Mouse (Mus musculus): ENCODE results near the gene Wnt5a.
A peak's percentile ranks its signal among the peaks of the same experiment; 100 is the strongest.

Wnt5a gene

DNA sequence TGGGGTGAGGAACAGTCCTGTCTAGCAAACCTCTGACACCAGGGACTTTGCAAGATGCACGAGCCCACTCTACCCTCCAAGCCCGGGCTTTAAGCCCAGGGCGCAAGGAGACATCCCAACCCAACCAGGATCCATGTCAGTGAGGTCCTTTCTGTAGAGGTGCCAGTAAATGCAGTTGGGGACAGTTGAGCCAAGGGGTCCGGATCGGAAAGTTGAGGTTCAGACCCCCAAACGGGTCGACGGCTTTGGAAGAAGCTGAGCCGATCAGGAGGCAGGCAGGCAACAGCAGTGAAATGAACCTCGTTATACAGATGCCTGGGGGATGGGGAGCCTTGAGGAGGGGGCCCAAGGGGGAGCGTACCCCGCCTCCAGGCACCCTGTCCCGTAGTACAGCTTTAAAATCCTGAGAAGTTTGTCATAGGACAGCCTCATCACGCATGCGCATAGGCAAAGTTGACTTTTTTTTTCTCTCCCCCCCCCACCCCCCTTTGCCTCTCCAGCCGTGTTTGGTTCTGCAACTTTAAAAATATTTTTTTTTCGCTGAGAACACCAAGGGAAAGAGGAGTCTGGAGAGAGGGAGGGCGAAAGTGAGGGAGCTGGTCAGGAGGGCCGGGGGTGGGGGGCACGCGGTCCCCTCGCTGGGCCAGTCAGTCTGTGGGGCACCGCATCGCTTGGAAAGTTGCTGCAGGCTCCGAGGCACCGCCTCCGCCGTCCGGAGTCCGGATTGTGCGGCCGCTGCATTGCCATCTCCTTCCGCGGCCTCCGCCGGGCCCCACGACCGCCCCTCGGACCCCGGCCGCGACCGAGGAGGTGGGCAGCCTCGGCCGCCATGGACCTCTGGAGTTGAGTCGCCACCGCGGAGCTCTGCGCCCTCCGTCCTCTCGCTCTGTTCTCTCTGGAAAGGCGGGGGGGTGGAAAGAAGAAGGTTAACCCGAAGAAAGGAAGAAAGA is at the start of gene Wnt5a:
Gene Wnt5a, plus strand, starts transcription at position 650 of the 950 bp plus-strand sequence.
- peak; percentile 29 for DNase-seq

DNA sequence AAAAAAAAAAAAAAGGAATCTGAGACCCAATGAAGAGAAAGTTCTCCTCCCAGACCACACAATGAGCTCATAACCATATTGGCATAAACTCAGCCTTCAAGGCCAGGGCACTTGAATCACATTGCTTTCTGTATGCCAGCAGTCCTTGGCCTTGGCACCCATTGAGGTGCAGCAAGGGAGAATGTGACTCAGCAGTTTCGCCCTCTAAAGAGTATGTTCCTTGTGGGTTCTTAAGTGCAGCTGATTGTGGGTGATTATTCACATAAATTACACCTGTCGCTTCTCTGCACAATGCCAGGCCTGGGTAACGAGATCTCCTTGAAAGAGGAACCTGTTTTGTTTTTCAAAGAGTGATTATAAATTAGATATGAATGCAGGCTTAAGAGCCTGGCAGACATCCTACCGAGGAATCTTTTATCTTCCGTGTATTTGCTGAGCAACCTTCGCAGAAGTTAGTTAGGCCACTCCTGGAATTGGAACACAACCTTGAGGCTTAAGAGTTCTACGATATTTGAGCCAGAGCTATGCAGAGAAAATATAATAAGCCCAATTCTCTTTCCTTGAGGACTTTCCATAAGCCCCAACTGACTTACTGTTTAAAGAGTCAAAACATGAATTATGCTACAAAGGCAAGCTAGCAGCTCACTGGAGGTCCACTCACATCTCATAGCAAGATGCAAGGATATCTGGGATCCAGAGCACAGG is 48.0 kb upstream of the Wnt5a start:
- DNase-seq = no peak

DNA sequence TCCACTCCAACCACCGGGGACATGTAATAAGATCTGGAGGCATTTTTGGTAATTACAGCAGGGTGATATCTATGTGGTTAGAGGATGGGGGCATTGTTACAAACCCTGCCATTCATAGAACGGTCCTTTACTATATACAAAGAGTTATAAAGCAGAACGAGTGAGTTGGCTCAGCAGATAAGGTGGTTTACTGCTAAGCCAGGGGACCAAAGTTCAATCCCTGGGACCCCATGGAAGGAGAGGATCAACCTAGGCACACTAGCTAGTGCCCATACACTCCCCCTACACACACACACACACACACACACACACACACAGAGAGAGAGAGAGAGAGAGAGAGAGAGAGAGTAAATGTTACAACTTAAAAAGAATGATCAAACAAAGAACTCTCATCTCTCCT is 47.1 kb upstream of the Wnt5a start:
- no peak for DNase-seq

DNA sequence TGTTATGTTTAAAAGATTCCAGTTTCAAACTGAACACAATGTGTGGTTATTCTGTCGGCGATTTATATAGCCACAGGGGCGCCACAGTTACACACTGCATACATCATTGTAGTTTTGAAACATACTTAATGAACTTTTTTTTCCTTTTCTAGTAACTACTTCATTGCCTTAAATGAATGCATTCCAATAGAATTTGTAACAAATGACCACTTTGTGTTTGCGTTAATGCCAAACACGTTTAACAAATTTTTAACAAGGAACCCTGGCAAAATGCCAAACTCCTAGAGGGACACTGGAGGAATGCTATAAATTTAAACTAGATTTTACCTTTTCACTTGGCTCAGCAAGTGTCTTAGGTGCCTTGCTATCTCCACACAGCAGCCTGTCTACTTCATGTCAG is 36.6 kb upstream of the Wnt5a start:
- no peak for DNase-seq

DNA sequence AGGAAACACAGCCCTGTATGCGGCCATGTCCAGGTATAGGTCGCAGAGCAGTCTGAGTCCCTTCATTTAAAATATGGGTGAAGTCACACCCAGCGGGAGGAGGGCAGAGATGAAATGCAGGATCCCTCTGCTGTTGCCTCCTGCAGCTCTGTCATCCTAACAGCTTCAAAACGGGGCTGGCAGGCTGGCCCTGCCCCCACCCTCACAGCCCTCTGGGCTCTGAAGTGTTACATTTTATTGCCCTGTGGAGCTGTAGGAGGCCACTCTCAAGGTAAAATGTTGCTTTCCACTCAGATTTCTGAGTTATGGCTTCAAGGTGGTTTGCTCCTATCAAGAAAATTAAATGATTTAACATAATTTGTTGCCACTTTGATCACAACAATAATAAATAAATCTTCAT is 34.9 kb upstream of the Wnt5a start:
- DNase-seq = no peak

DNA sequence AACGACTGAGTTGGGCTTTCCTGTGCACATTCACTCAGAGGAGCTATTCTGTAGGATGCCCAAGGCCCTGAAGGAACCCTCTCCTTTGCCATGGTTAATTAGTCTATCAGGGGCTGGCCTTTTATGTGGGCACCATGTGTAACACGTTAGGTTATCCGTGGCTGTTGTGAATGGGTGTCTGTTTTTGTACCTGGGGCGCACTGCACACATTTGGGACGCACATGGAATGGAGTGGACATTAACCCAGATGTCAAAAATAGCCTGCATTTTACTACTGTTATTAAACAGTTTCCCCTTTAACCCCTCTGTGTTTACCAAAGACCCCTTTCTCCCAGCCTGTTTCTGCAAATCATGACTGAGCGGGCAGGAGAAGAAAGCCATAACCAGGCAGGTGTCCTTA is 34.3 kb upstream of the Wnt5a start:
- DNase-seq = no peak

DNA sequence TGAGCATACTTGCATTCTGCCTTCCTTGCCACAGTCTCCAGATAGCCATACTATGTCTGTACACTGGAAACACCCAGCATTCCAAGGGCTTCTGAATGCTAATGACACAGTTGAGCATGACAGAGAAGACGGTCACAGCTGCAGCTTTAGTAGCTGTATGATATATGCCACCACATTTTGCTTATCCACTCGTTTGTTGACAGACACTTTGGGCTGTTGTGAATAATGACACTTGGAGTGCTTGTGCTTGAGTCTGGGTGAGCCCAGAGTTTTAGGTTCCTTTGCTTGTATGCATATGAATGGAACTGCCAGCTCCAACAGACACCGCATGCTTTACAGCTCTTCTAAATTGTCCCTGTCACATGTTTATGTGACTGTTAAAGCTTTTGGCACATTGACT is 29.5 kb upstream of the Wnt5a start:
- DNase-seq = no peak

DNA sequence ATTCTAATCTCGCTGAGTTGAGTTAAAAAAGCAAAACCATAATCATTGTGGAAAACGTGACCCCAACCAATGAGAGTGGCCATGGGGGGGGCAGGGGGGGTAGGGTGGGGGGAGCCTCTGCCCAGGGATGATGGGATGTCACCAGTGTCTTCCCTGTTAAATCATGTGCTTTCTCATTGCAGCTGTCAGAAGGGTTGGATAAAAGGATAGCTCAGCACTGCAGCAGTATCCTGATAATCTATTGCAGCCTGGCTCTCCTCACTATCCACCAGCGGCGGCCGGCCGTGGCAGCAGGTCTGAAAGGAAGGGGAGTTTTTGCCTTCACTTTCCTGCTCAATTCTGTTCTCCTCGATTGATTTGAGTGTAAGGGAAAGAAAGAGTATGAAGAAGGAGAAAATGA is 29.1 kb upstream of the Wnt5a start:
- DNase-seq = no peak

DNA sequence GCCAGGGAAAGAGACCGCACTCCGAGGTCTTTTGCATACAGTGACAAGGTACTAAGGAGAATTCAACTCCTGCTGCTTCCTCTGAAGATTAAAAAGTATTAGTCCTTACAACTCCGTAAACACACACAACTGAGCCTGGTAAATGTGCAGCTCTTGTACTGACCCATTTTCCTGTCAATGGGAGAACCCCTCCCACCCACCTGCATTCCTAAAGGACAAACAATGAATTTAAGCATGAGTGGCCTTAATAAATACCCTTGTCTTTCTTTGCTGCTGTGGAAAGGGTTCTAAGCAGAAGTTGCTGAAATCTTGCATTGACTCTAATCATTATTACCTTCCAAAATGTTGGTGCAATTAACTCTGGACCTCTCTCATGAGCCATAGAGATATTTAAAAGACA is 27.8 kb upstream of the Wnt5a start:
- DNase-seq = no peak

DNA sequence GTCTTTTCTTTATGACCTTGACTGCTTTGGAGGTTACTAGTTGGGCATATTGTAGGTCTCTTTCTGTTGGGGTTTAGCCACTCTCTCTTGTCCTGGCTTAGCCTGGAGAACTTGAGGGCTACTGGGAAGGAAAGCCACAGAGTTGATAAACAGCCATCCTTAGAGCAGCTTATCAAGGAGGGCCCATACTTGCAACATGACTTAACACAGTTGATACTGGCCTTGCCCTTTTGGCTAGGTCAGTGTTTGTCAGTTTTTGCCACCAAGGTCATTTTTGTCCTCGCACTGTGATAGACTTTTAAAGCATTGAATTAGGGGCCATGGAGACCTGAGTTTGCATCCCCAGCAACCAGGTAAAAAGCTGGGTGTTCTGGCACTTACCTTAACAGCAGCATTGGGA is 23.7 kb upstream of the Wnt5a start:
- DNase-seq = no peak

DNA sequence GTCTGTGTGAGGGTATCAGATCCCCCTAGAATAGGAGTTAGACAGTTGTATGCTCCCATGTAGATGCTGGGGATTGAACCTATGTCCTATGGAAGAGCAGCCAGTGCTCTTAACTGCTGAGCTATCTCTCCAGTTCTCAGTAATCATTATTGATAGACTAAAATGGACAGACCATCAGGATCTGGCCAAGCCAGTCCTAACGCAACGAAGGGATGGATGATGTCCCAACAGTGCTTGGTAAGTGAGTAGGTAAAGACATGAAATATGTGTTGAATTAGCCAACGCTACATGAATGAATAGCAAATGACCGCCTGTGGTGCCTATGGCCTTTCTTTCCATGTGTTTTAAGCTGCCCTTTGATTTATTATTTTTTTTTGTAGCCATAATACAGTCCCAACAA is 10.7 kb upstream of the Wnt5a start:
- DNase-seq = no peak

DNA sequence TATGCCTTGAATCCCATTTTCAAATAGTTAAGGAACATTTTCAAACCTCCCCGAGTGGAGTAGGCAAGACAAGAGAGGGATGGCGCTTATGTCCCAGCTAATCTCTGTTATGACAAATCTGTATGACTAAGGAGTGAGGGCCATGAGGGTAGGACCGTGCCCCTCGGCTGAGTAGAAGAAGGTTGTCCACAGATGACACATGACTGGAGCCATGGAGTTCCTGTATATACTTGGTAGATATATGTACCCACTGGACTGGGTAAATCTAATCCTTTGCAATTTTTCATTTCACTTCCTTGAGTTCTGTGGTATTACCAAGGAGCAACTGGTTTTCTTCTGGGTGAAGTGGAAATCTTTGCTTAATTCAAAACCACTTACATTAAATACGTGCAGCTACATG is 10.3 kb upstream of the Wnt5a start:
- no peak for DNase-seq

DNA sequence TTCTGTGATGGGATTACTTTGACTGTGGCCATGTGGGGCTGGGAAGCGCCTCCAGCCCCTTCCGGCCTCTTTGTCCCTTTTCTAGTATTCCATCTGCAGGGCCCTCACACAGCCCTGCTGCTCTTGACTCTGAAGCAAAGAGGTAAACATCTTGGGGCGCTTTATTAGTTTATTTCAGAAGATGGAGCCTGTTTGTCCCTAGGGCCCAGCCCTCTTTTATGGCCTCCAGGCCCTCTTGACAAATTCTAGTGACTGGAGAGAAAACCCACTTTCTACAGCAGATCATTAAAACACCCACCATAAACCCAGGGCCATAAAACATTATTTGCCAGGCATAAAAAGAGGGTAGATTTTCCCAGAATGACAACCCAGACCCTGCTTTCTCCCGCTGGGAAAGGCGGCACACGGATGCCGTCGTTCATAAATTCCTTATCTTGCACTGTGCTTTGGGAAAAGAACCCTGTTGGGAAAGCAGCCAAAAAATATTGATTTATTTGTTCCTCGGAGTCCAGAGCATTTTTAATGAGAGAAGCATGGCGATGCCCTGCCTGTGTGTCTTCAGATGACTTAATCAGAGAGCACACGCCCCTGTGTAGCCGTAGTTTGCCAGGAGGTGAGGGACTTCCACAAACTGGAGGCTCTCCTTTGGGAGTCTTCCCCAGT is 3.2 kb upstream of the Wnt5a start:
- no peak for DNase-seq

DNA sequence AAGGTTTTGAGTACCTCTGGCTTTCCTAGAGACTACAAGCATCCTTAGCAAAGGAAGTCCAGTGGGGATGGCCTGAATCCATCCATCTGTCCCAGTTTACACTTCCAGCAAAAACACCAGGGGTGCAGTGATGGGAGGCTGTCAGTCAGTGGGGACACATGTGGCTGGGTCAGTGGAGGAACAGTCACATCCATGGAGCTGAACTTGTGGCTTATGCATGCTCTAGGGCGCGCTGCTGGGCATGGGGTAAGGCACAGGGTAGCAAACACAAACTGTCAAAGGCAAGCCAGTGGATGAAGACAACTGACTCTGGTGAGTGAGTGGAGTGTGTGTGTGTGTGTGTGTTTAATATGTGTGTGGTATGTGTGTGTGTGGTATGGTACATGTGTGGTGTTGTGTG is 1.3 kb upstream of the Wnt5a start:
- DNase-seq = no peak

DNA sequence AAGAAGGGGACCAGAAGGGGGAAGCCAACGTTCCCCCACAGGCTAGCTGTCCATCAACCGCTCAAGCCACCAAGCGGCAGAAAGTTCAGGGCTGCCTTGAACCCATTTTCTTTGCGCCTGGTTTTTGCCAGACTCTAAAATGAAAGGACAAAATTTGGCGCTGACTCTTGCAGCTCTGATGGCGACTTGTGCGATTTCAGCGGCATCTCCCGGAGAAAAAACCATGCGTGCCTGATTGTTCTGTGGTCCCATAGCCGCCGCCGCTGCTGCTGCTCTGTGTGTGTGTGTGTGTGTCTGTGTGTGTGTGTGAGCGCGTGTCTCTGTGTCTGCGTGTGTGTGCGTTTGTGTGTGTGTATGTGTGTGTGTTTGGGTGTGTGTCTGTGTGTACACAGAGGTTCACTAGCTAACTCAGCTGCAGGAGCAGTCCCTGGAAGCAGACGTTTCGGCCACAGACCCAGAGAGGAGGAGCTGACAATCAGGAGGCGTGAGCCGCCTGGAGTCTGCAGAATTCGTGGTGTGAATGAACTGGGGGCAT is 568 bp downstream of the Wnt5a start:
- DNase-seq = peak; percentile 21

DNA sequence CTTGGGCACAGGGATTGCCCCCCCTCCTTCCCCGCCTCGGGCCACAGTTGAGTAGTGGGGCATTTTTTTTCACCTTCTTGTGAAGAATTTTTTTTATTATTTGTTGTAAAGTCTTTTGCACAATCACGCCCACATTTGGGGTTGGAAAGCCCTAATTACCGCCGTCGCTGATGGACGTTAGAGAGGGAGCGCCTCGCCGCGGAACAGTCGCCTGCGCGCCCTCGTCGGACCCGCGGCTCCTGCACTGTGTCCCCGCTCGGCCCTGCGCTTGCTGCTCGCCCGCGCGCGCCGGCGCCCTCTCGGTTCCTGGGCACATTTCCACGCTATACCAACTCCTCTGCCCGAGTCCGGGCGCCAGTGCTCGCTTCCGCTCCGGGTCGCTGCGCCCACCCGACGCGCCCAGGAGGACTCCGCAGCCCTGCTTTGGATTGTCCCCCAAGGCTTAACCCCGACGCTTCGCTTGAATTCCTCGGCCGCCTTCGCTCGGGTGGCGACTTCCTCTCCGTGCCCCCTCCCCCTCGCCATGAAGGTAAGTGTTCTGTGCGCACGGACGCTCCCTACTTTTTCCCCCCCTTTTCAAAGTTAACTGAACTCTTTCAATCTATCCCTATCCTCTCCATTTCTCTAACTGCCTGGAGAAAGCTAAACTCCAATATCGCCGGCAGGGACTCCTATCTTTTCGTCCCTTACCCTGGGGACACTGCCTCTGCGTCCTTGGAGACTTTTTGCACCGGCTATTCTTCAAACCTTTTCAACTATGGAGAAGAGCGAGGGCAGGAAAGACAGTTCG is 1.2 kb downstream of the Wnt5a start:
- peak; percentile 33 for DNase-seq

DNA sequence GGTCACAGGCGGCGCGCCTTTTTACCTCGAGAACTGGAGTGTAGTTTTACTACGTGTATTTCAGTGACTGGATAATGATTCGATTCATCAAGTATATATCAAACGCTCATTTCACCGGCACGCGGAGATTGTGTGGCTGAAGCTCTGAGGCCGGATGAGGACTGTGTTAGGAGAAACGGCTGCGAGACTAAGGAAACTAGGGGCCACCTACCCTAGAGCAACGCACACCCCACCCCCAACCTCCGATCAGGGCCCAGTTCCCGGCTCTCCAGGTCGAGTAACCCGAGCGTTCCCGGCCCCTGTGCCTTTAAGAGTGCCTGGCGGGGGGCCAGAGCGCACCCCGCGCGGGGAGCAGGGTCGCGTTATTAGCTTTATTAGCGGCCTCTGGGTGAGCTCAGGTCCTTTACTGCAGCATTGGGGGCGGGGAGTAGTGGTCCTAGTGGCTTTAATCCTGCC is 1.9 kb downstream of the Wnt5a start:
- DNase-seq = peak; percentile 15

DNA sequence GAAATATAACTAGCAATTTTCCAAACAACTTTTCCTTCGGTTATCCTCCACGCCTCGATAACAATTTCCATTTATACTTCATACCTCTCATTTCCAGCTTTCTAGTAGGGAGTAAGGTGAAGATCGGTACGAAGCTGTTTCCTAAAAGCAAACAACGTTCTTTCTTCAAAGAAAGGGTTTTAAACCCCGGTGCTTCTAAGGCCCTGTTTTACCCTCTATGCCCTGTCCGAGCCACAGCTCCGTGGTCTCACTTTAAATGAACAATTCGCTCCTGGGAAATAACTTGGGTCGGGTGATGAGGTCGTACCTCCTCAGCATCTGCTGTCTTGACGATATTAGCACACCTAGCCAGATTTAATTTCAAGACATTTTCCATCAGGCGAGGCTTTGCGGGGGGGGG is 2.5 kb downstream of the Wnt5a start:
- no peak for DNase-seq

DNA sequence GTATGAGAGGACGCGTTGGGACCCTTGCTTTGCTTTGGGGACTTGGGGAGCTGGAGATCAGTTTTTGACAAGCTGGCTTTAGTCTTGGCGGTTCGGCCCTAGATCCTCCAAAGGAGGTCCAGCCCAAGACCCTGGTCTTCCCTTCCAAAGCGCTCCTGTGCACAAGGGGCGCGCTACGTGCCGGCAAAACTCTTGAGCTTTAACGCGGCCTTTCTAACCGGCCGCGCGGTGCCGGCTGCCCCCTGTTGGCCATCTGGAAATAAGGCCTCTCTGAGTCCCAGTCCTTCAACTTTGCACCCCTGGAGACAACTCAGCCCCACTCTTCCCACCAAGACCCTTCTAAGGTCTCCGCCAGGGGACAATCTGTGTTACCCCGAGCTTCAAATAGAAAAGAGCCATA is 2.9 kb downstream of the Wnt5a start:
- DNase-seq = peak; percentile 67

DNA sequence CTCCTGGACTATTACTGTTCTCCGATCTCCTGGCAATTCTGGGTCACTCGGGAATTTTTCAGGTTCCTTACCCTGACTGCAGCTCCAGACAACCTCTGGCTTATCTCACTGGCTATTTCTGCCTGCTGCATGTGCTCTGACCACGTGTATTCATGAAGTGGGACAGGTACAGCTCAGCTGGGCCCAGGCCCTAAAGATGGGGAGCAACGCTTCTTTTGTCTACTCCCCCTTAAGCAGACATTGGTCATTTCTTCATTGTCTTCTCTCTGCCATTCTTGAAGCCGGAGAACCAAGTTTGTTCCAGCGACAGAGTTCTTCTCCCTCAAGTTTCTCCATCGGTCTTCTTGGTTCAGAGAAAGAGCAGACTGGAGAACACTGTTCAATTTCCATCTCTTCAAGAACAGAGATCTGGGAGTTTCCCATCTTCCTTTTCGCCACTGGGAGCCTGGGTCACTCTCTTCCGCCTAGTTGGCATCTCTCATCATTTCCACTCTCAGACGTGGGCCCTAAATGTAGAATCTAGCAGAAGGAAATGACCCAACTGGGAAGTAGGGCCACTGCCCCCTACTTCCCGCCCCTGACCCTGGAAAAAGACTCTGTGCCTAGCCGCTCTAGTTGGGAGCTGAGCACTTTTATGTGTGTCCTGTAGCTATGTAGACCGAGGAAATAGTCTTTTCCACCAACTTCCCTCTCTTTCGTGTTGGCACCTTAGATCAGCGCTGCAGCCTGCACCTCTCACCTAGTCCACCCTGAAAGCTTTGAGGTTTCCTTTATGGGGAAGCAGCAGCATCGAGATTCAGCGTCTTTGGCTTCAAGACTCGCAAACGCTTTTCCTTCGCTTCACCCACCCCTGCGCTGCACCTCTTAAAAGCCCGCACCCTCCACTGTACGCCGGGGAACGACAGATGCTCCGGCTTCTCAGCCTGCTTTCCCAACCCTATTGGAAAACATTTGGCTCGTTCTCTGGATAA is 4.0 kb downstream of the Wnt5a start:
- DNase-seq = no peak

All from right cerebral cortex, postnatal 14 days (tissue).